Mouse (Mus musculus): ENCODE results near the gene Zfp180.
"Not testable (repeated sequence)": the region's sequence is repeated elsewhere in the genome, so short reads cannot be mapped to it uniquely, and the experiment has no call there.

The Zfp180 gene

DNA sequence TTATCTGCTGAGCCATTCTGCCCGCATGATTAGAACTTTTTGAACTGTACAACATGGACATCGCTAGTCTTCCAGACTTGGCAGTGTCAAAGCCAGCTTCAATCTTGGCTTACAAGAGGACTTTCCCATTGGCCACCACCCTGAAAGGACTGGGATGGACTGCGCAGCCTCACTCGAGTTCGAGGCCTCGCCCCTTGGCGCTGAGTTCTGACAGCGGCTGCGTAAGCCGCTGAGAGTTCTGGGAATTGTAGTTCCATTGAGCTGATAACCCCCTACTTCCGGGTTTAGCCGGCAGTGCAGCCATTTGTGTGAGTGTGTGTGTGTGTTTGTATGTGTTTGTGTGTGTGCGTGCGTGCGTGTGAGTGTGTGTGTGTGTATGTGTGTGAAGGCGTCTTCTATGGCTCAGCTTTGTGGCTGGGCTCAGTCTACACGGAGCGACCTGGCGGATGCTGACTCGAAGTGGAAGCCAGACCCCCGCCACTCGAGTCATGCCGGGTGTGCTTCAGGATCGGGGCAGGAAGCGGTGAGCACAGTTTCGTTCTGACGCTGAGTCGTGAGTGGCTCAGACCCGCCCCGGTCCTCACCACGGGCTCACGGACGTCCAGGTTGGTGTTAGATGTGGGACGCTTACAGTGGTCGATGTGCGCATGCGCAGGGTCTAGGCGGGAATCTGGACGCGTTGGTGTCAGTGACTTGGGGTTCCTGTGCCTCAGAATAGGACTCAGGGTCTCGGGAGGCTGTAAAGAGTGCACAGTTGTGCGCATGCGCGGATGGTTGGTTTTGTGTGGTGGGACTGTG lies at the start of gene Zfp180:
Gene Zfp180 (plus strand): TSS at position 291 of the 798 bp plus-strand sequence.
- in situ Hi-C loops (cut with MboI, MseI): loop anchor here (5.0 to 10.0 kb wide), 3 partner anchors 60 to 373 kb away; partner anchors contain the start of gene Irgc1

DNA sequence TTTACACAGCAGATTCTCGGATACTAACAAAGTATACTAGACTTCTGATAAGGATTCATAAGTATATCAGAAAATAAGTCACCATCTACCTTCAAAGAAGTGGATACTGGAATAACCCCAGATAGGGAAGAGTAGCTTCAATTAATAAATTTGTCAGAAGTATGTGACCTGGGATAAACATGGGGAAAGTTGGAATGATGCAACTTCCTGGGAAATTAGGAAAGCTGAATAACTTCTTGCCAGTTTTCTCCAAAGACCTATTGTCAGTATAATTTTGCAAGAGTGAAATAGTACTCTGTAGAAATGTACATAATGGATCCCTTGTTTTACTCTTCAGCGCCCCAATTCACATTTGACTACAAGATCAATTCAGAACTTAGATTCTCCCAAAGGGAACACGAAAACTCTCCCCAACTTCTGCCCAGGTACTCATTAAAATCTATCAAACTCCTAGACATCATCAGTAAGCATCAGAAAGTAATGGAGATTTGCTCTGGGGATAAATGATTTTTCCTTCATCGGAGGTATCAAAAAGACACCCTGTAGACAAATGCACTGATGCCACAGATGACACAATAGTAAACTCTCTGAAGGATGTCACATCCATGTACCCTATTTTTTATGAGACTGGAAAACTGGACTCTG lies 28.9 kb upstream of the Zfp180 start, which contains the start of gene Vmn1r183:
Gene Vmn1r183 (plus strand): TSS at position 595 of the 645 bp plus-strand sequence.
- in situ Hi-C loops (cut with MboI, MseI): no loop called here

DNA sequence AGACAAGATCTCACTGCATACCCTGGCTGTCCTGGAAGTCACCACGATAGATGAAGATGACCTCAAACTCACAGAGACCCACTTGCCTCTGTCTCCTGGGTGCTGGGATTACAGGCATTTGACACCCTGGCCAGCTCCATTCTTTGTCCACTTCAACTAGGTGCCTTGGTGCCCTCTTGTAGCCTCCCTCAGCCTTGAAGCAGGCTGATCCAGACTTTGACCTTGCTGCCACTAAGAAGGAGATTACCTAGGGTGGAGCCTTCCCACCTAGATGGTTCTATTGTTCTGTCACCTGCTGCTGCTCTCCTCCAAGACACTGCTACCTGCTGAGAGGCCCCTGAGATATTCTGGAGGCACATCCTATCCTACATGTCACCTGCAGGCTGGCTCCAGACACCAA lies 7.3 kb upstream of the Zfp180 start:
- in situ Hi-C loops (cut with MboI, MseI): not testable (repeated sequence)

DNA sequence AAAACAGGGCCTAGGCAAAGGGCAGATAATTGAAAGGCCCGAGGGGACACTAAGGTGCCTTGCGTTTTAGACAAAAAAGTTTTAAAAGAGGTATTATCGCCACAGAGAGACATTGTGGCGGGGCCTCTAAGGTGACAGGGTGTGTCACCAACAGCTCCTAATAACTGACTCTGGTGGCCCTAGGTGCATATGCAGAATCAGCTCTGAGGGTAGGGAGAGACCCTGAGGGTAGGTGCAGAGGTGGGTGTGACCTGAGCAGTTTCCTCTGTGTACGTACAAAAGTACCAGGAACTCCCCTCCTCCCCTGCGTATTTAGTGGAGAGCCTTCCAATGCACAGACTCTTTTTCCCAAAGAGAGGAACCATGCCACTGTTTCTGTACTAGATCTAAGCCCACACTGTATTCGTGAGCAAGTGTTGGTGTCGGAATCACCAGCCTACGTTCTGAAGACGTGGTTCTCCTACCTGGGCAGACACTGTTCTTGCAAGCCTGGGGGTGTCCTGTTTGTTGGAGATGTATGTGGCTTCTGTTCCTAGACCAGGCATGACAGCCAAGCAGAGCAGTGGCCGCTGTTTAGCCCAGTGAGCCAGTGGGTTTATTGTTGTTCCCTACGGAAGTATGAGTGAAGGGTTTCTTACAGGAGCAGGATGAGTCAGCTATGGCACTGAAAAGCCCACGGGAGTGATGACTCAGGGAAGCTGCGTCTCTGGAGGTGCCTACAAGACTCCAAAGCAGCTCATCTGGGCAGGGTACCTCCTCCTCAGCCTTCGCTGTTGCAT lies 922 bp downstream of the Zfp180 start:
- in situ Hi-C loops (cut with MboI, MseI): loop anchor here (5.0 to 10.0 kb wide), 3 partner anchors 60 to 372 kb away; partner anchors contain the start of gene Irgc1

- in situ Hi-C loops (cut with MboI, MseI): loop anchor here (10.0 kb wide), 1 partner anchor 368 kb away; the partner anchor contains the start of gene Irgc1
These were observed 5.1 kb downstream of the Zfp180 start for GRCm38 (mm10) chr7:24086871-24087270.

DNA sequence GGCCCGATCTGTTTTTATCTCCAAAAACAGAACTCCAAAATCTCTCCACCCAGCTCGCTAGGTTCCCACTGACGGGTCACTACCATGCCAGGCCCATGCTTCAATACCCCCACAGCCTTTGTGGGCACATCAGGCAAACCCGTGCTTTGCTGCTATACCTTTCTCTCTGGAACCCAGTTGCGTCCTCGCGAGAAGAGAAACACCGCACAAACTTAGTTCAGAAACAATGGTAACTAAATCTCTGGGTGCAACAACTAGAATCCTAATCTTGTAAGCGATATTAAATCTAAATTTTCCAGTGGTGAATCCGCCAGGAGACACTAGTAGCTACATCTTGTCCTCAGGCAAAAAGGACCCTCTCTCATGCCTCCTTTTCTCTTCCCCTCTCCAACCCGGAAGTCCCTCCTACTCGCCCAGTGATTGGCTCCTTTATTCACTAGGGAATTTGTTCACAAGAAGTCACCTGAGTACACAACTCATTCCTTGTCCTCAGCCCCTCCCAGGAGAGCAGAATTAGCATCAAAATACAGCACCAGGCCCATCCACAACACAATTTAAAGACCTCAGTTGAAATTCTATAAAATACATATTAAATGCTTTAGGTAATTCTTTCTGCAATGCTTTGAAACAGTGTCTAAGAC lies 5.9 kb downstream of the Zfp180 start:
- in situ Hi-C loops (cut with MboI, MseI): loop anchor here (10.0 kb wide), 1 partner anchor 367 kb away; the partner anchor contains the start of gene Irgc1

DNA sequence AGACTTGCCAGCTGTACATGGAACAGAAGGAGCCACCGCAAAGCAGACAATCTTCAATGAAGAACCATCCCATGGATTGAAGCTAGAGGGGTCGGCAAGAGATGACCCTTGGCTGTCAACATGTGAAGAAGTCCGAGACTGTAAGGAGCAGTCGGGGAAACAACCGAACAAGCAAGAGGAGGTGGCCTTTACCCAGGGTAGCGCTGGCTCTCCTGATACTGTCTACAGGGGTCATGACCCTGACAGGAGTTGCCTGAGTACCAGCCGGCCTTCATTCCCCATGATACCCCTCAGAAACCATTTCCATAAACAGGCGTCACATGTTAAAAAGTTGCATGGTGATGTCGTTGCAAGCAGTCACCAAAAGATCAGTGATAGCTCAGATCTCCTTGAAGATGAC lies 22.7 kb downstream of the Zfp180 start:
- in situ Hi-C loops (cut with MboI, MseI): no loop called here

DNA sequence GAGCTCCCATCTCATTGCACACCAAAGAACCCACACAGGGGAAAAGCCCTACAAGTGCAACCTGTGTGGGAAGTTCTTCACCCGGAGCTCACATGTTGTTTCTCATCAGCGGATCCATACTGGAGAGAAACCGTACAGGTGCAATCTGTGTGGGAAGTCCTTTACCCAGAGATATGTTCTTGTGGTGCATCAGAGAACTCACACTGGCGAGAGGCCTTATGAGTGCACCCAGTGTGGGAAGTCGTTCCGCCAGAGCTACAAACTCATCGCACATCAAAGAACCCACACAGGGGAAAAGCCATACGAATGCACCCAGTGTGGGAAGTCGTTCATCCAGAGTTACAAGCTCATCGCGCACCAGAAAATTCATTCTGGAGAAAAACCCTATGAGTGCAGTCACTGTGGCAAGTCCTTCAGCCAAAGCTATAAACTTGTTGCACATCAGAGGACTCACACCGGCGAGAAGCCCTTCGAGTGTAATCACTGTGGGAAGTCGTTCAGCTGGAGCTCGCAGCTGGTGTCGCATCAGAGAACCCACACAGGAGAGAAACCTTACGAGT lies 23.5 kb downstream of the Zfp180 start:
- in situ Hi-C loops (cut with MboI, MseI): no loop called here

GRCm38 (mm10) chr7:24110839-24111238 lies 29.1 kb downstream of the Zfp180 start:
- in situ Hi-C loops (cut with MboI, MseI): no loop called here

GRCm38 (mm10) chr7:24111772-24112155 lies 30.0 kb downstream of the Zfp180 start:
- in situ Hi-C loops (cut with MboI, MseI): no loop called here

DNA sequence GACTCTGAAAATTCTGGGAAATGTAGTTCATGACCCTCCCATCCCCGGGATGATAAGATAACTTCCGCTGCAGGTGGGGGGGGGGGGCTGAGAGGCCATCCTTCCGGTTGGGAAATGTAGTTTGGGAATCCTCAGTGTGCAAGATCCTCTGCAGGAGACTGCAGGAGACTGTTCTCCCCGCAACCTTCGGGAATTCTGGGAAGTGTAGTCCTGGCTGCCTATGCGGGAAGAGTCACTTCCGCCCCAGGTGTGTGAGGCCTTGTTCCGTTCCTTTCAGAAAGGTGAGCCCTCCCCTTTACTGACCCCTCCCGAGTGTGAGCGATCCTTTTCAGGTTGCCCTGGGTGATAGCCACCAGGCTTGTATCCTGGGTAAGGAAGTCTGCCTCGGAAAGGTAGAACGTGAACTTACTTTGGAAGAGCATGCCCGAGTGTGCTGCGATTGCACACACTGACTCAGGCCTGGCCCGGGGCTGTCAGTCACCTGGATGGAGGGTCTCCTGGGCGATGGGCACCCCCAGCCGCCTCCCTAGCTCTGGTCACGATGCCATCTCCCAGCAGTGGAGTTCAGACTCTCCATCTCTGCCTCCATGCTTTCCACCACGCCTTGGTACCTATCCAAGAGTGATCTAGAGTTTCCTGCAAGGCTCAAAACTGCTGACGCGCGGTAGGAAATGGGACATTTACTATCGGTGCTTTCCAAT lies 30.6 kb downstream of the Zfp180 start, which contains the start of gene Zfp112:
Gene Zfp112 (plus strand): TSS at position 159 of the 701 bp plus-strand sequence.
- in situ Hi-C loops (cut with MboI, MseI): no loop called here

DNA sequence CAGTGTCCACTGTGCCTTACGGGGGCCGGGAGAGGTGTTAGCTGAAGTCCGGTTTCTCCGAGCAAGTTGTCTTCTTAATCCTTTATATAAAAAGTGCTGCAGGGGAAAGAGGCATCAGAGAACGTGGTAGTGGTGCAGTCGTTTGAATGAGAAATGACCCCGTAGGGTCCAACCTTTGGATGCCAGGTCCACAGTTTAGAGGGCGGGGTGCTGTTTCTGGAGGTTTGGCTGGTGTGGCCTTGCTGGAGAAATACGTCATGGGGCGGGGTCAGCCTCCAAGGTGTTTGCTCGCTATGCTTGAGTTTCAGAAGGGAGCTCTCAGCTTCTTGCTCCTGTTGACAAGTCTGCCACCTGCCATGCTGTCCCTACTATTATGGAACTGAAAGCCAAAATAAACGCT lies 31.3 kb downstream of the Zfp180 start:
- in situ Hi-C loops (cut with MboI, MseI): no loop called here

- in situ Hi-C loops (cut with MboI, MseI): no loop called here
These were observed 34.9 kb downstream of the Zfp180 start for GRCm38 (mm10) chr7:24116655-24117054.

DNA sequence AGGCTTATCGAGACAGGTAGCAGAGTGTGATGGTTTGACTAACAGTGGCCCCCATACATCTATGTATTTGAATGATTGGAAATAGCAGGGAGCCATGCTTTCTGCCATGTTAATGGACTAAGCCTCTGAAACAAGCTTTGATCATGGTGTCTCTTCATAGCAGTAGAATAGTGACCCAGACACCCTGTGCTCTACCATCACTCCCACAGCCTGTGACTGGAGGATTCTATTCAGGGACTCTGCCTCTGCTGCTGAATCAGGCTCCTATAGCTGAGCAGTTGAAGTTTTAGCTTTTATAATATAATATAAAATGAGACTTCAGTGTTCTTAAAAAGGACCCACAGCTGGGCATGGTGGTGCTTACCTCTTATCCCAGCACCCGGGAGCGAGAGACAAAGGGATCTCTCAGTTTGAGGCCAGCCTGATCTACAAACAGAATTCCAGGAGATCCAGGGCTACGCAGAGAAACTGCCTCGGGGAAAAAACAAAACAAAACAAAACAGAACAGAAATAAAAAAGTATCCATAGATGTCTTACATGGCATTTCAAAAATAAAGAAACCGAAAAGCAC lies 51.8 kb downstream of the Zfp180 start:
- in situ Hi-C loops (cut with MboI, MseI): no loop called here

DNA sequence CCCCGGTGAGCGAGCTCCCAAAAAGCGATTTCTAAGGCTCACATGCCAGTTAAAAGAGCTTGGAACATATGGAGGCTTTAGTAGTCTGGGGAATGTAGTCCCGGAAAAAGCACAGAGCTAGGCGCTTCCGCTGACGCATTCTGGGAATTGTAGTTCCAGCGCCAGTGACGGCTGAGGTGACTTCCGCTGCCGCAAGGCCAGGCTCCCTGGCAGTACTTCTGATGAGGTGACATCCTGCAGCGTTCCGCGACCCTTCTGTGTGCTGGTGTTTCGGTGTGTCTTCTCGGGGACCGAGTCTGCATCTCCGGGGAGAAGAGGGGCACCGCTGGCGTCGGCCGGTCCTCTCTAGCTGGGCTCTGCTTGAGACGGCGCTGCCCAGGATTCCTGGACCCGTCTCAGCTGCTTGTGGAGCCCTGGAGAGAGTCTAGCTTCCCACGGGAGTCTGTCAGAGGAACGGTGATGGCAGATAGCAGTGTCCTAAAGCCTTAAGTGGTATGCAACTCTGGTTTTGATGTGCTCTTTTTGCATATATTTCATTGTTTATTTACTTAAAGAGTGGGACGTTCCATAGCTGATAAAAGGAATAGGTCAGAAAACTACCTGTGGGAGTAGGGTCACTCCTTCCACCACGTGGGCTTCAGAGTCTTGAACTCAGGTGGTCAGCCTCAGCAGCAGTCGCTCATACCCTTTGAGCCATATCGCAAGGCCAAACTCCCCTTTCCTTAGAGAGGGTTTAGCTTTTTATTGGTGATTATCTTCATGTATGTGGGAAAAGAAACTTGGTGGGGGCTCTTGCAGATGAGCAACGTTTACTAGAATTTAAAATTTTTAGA lies 52.5 kb downstream of the Zfp180 start, which contains the start of gene Zfp235:
Gene Zfp235 (plus strand): TSS at position 174 of the 833 bp plus-strand sequence.
- in situ Hi-C loops (cut with MboI, MseI): no loop called here

- in situ Hi-C loops (cut with MboI, MseI): loop anchor here (5.0 kb wide), 1 partner anchor 60 kb away; the partner anchor contains the start of gene Zfp180
These were observed 60.8 kb downstream of the Zfp180 start for GRCm38 (mm10) chr7:24142566-24142965.

DNA sequence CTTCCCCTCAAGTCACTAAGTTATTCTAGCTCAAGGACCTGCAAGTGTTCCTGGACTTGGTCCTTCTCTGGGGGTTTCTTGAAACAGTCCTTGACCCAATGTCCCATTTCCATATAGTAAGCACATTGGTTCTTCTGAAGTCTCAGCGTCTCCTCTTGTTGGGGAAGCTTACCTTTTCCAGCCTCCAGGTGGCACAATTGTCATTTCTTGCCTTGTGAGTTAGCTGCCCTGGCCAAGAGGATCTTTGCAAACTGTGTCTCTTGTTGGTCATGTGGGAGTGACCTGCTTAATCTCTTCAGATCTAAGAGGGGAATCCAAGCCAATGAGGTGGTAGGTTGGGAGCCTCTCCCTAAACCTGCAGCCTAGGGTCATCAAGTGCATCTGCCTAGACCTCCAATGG lies 71.5 kb downstream of the Zfp180 start:
- in situ Hi-C loops (cut with MboI, MseI): loop anchor here (10.0 kb wide), 1 partner anchor 132 kb away; no protein-coding TSS in a partner anchor
